In genomic region chr9:67105867-67106266, GRCm38 (mm10) we compare ENCODE assay signal across 8 mouse cellular contexts. TPM values are rescaled to one million over a fixed set of nuclear protein-coding genes. Genes with fewer than 3 reads are reported as not detected.
A peak's percentile ranks its signal among the peaks of the same experiment; 100 is the strongest.
DNase-seq lines count a peak whose midpoint lies in the region; ATAC-seq and TF ChIP-seq lines count a peak whose summit lies in the region.

No protein-coding gene starts in this region.

- no peaks in the 10 kb centered on the region for H3K9me3 ChIP-seq in stomach, postnatal 0 days (ENCODE audit: control insufficient read depth, low read length)

- WGBS in stomach, postnatal 0 days: 19% methylated on average over 9 of the region's 9 CpGs

- peak; percentile 14 to 36 for DNase-seq in cerebellum, postnatal 25 days
- DNase-seq in cerebellum, adult 9-11 months: no peak
- DNase-seq in testis, postnatal 10 days (ENCODE audit: low spot score): peak; percentile 59
- no peak for DNase-seq in testis, postnatal 14 days (ENCODE audit: low spot score)
- DNase-seq in heart, postnatal 25 days (ENCODE audit: low spot score): peak; percentile 9
- peak; percentile 39 for DNase-seq in stomach, postnatal 0 days (ENCODE audit: low spot score)
- DNase-seq in layer of hippocampus, adult 9-11 months: no peak
- DNase-seq in spleen, postnatal 4 days (ENCODE audit: low spot score in 2 of 2): no peak

- no peak for TF ChIP-seq EP300 in stomach, postnatal 0 days (optimal IDR thresholded peaks at IDR 0.05)

- H3K4me1 ChIP-seq in stomach, postnatal 0 days (replicated peaks; ENCODE audit: control insufficient read depth, insufficient read depth): no peaks in the 10 kb centered on the region

- no peak overlapping the region for H3K4me3 ChIP-seq in stomach, postnatal 0 days (ENCODE audit: low read depth, low read length)

- intact Hi-C loops in heart, postnatal 25 days (cut with DNase I): no loop called here

- no peaks in the 10 kb centered on the region for H3K36me3 ChIP-seq in stomach, postnatal 0 days (ENCODE audit: control insufficient read depth, insufficient read depth, low read length)

- no peak for ATAC-seq in stomach, postnatal 0 days (ENCODE audit: low FRiP score, low TSS enrichment)

- no peak overlapping the region for H3K4me2 ChIP-seq in stomach, postnatal 0 days (replicated peaks; ENCODE audit: low read depth)

- no peaks in the 10 kb centered on the region for H3K27me3 ChIP-seq in stomach, postnatal 0 days (ENCODE audit: control insufficient read depth, insufficient read depth, low read length)

- H3K27ac ChIP-seq in stomach, postnatal 0 days (replicated peaks): no peak overlapping the region

- TF ChIP-seq CTCF in stomach, postnatal 0 days (IDR thresholded peaks at IDR 0.05; ENCODE audit: low read depth): no peak

- no peak overlapping the region for H3K9ac ChIP-seq in stomach, postnatal 0 days (ENCODE audit: low read length)

RNA-seq across cellular contexts. Expression of gene Tpm1, which starts 56.7 kb away (rescaled TPM):
- total RNA-seq in heart, postnatal 25 days (2021): over 10,000 TPM; 12,975 to 13,062 TPM
- 1,738 and 2,538 TPM in 2 replicates for polyA plus RNA-seq in stomach, postnatal 0 days (2015; fragmentation: Nextera tagmentation; extraction: Ambion mirVana)

Comparison
In these comparisons a context has a peak if more than half of its experiments do, and no peak if none do; other contexts are left out.
1. DNase-seq: peak in cerebellum, postnatal 25 days (2 of 2), testis, postnatal 10 days (single experiment), heart, postnatal 25 days (single experiment) and stomach, postnatal 0 days (single experiment); none in cerebellum, adult 9-11 months (single experiment), testis, postnatal 14 days (single experiment), layer of hippocampus, adult 9-11 months (single experiment) and spleen, postnatal 4 days (0 of 2).